In the genomic region with DNA sequence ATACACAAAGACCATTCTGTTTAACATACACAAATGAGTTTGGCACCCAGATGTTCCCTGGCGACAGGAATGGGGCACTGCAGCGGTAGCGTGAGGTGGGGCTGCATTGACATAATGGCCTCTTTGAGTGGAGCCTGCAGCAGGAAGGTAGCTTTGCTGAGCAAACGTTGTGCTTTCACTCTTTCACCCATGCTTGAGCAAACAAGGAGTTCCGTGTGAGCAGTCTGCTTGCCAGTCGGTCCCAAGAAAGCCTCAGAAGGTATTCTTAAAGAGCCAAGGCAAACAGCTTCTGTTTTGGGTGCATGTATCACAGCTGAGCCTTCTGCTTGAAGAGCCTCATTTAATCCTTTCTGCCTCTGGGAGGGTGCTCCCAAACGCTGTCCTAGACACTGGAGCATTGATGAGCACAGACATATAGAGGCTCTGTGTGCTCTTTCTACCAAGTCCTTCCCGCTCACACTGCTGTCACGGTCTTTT, we compare ENCODE assay signal across 8 mouse cellular contexts.
DNase-seq lines count a peak whose midpoint lies in the region; ATAC-seq and TF ChIP-seq lines count a peak whose summit lies in the region.

No protein-coding gene starts in this region.

- DNase-seq in kidney, adult 8-10 months, result peak; percentile 13 to 21
- DNase-seq in kidney, adult 11 months, result no peak
- DNase-seq in embryo, embryonic 11.5 days (ENCODE audit: low read depth, low spot score), result peak; percentile 29
- DNase-seq in midbrain, embryonic 14.5 days, result peak; percentile 17
- DNase-seq in thymus, postnatal 10 days (ENCODE audit: low spot score in 2 of 2), result no peak
- no peak for DNase-seq in gastrocnemius, adult 2 months
- no peak for DNase-seq in adipocyte (ENCODE audit: low spot score)

- ATAC-seq in kidney, embryonic 15.5 days (replicated peaks; ENCODE audit: low FRiP score), result peak; percentile 60; the same call in 1 of the 2 replicates
- ATAC-seq in midbrain, embryonic 14.5 days (ENCODE audit: low FRiP score, low TSS enrichment), result no peak

- H3K4me2 ChIP-seq in kidney, embryonic 15.5 days, result no peak overlapping the region
- H3K4me2 ChIP-seq in midbrain, embryonic 14.5 days (ENCODE audit: low read length), result no peak overlapping the region

- H3K27me3 ChIP-seq in kidney, embryonic 15.5 days, result no peaks in the 10 kb centered on the region
- no peaks in the 10 kb centered on the region for H3K27me3 ChIP-seq in midbrain, embryonic 14.5 days (ENCODE audit: control insufficient read depth, insufficient read depth, low read length)

- no peaks in the 10 kb centered on the region for H3K9me3 ChIP-seq in kidney, embryonic 15.5 days (replicated peaks)
- no peaks in the 10 kb centered on the region for H3K9me3 ChIP-seq in midbrain, embryonic 14.5 days (ENCODE audit: control insufficient read depth, low read length)

- WGBS in kidney, embryonic 15.5 days, result 54% methylated on average over 9 of the region's 9 CpGs
- WGBS in midbrain, embryonic 14.5 days, result 48% methylated on average over 9 of the region's 9 CpGs

- peaks cover 10% of the 10 kb centered on the region; the same call in 1 of the 2 replicates for H3K4me1 ChIP-seq in kidney, embryonic 15.5 days
- no peaks in the 10 kb centered on the region for H3K4me1 ChIP-seq in midbrain, embryonic 14.5 days (ENCODE audit: control insufficient read depth, insufficient read depth, low read length)

- H3K27ac ChIP-seq in kidney, embryonic 15.5 days, result no peak overlapping the region
- no peak overlapping the region for H3K27ac ChIP-seq in midbrain, embryonic 14.5 days (replicated peaks; ENCODE audit: low read depth, low read length)
- no peak overlapping the region for H3K27ac ChIP-seq in gastrocnemius, adult 2 months

- no peak overlapping the region for H3K9ac ChIP-seq in kidney, embryonic 15.5 days
- no peak overlapping the region for H3K9ac ChIP-seq in midbrain, embryonic 14.5 days (replicated peaks; ENCODE audit: low read length)

- no peak; the same call in 1 of the 2 replicates for TF ChIP-seq CTCF in gastrocnemius, adult 2 months (IDR thresholded peaks at IDR 0.05)

- H3K4me3 ChIP-seq in kidney, embryonic 15.5 days (replicated peaks), result no peak overlapping the region
- no peak overlapping the region for H3K4me3 ChIP-seq in midbrain, embryonic 14.5 days (replicated peaks; ENCODE audit: low read depth, low read length)
- H3K4me3 ChIP-seq in gastrocnemius, adult 2 months, result no peak overlapping the region

- H3K36me3 ChIP-seq in kidney, embryonic 15.5 days, result no peaks in the 10 kb centered on the region
- H3K36me3 ChIP-seq in midbrain, embryonic 14.5 days (ENCODE audit: control insufficient read depth, insufficient read depth, low read length), result no peaks in the 10 kb centered on the region

- intact Hi-C loops in gastrocnemius, adult 2 months (cut with DNase I), result no loop called here

Comparison
In these comparisons a context has a peak if more than half of its experiments do, and no peak if none do; other contexts are left out.
1. DNase-seq: peak in kidney, adult 8-10 months (2 of 2), embryo, embryonic 11.5 days (single experiment) and midbrain, embryonic 14.5 days (single experiment); none in kidney, adult 11 months (single experiment), thymus, postnatal 10 days (0 of 2), gastrocnemius, adult 2 months (single experiment) and adipocyte (single experiment).